Mouse (Mus musculus) heart, postnatal 25 days (tissue): ENCODE results near the gene Tnn. TPM values are rescaled to one million over a fixed set of nuclear protein-coding genes. Genes with fewer than 3 reads are reported as not detected.

Experiments
- DNase-seq: peaks from one replicate; pipeline ENCODE4 v3.0.0; 2022; ENCODE audit warnings: low spot score
- intact Hi-C: fragments of 180-260 bp; cut with DNase I; formaldehyde crosslinking; loops from one replicate; pipeline ENCODE4 v1.15.1; 2025
- total RNA-seq, 2 experiments: library from RNA; stranded (reverse); gene quantifications; 2 replicates each; pipeline ENCODE4 v1.2.3; 2021

Gene Tnn
- total RNA-seq, 2 experiments from 2014 or later: not detected

GRCm38 (mm10) chr1:160046786-160047185, 106.6 kb downstream of the Tnn start:
- DNase-seq: no peak
- intact Hi-C loops: no loop called here

GRCm38 (mm10) chr1:160045971-160046370, 107.4 kb downstream of the Tnn start:
- no peak for DNase-seq
- intact Hi-C loops: no loop called here

GRCm38 (mm10) chr1:160045056-160045715, 108.2 kb downstream of the Tnn start:
- no peak for DNase-seq
- intact Hi-C loops: no loop called here

- DNase-seq: peak; percentile 82
- intact Hi-C loops: loop anchor here (5.0 kb wide), 2 partner anchors 67 to 122 kb away; no protein-coding TSS in a partner anchor
These were observed 109.0 kb downstream of the Tnn start, which contains the start of gene 4930523C07Rik for GRCm38 (mm10) chr1:160044237-160045021. 4930523C07Rik (plus strand) TSS chr1:160044382.

GRCm38 (mm10) chr1:160043271-160043975, 110.0 kb downstream of the Tnn start:
- DNase-seq: no peak
- intact Hi-C loops: loop anchor here (5.0 kb wide), 2 partner anchors 66 to 121 kb away; no protein-coding TSS in a partner anchor

GRCm38 (mm10) chr1:160042351-160042750, 111.0 kb downstream of the Tnn start:
- DNase-seq: no peak
- intact Hi-C loops: loop anchor here (5.0 kb wide), 2 partner anchors 65 to 120 kb away; no protein-coding TSS in a partner anchor

GRCm38 (mm10) chr1:160041264-160041775, 112.1 kb downstream of the Tnn start:
- intact Hi-C loops: loop anchor here (5.0 kb wide), 2 partner anchors 64 to 119 kb away; no protein-coding TSS in a partner anchor
- no peak for DNase-seq

- no peak for DNase-seq
- intact Hi-C loops: loop anchor here (5.0 kb wide), 2 partner anchors 63 to 118 kb away; no protein-coding TSS in a partner anchor
These were observed 113.3 kb downstream of the Tnn start for GRCm38 (mm10) chr1:160039951-160040645.

GRCm38 (mm10) chr1:160036996-160037521, 116.3 kb downstream of the Tnn start:
- intact Hi-C loops: no loop called here
- peak; percentile 39 for DNase-seq

- intact Hi-C loops: no loop called here
- DNase-seq: no peak
These were observed 117.8 kb downstream of the Tnn start for GRCm38 (mm10) chr1:160035561-160035960.

Other genes with a start within 250 kb of the Tnn start
- 10 to 100 TPM; 19.2 to 20.2 TPM for gene 4930523C07Rik, start 109.2 kb downstream of the Tnn start, total RNA-seq
- gene Mrps14, start 41.6 kb upstream of the Tnn start, total RNA-seq: 100 to 1,000 TPM; 111 to 113 TPM
- gene Cacybp, start 59.3 kb upstream of the Tnn start, total RNA-seq: 10 to 100 TPM; 64.0 to 74.6 TPM